Mouse (Mus musculus) heart, embryonic 14.5 days (tissue): ENCODE measurements around the gene Ctrc. TPM values are rescaled to one million over a fixed set of nuclear protein-coding genes. Genes with fewer than 3 reads are reported as not detected.

Experiments used
- ATAC-seq: fragments of 200-750 bp; cut with Nextera tagmentation; 2 replicates; pipeline ENCODE4 v1.8.0; 2017; ENCODE audit warnings: low read depth, moderate TSS enrichment; ENCODE audit not compliant: insufficient number of reproducible peaks, insufficient read depth, low FRiP score
- H3K27ac ChIP-seq, 2 experiments: fragments of 200-500 bp in 1 of 2; fragments of 300-500 bp in 1 of 2; sonication (generic) in 1 of 2; replicated peaks in 1 of 2; 2 replicates each; pipeline ENCODE4 v1.5.1; 2012 to 2014; ENCODE audit warnings: low read depth in 2 of 2, low read length in 2 of 2, control low read depth in 1 of 2, mild to moderate bottlenecking in 1 of 2, mixed read lengths in 1 of 2; ENCODE audit not compliant: control insufficient read depth in 1 of 2, insufficient read depth in 1 of 2
- H3K27me3 ChIP-seq: fragments of 300-500 bp; sonication (generic); 2 replicates; pipeline ENCODE4 v1.6.1; 2014; ENCODE audit warnings: mild to moderate bottlenecking, low read length, control low read depth; ENCODE audit not compliant: control insufficient read depth, insufficient read depth
- H3K36me3 ChIP-seq: fragments of 300-500 bp; sonication (generic); 2 replicates; pipeline ENCODE4 v1.6.1; 2014; ENCODE audit warnings: mild to moderate bottlenecking, control low read depth, low read length, mixed read lengths; ENCODE audit not compliant: control insufficient read depth, insufficient read depth
- H3K4me1 ChIP-seq, 2 experiments: fragments of 200-500 bp in 1 of 2; fragments of 300-500 bp in 1 of 2; sonication (generic) in 1 of 2; 2 replicates each; pipeline ENCODE4 v1.6.1; 2012 to 2014; ENCODE audit warnings: low read length in 2 of 2, control low read depth in 1 of 2, mixed read lengths in 1 of 2; ENCODE audit not compliant: control insufficient read depth in 2 of 2, insufficient read depth in 2 of 2
- H3K4me2 ChIP-seq: fragments of 300-500 bp; sonication (generic); 2 replicates; pipeline ENCODE4 v1.6.1; 2014; ENCODE audit warnings: mild to moderate bottlenecking, low read length
- H3K4me3 ChIP-seq, 2 experiments: fragments of 200-500 bp in 1 of 2; fragments of 300-500 bp in 1 of 2; sonication (generic) in 1 of 2; 2 replicates each; pipeline ENCODE4 v1.5.1; 2012 to 2014; ENCODE audit warnings: low read length in 2 of 2, mild to moderate bottlenecking in 2 of 2, control low read depth in 1 of 2, low read depth in 1 of 2, moderate library complexity in 1 of 2; ENCODE audit not compliant: control insufficient read depth in 1 of 2, insufficient read depth in 1 of 2
- H3K9ac ChIP-seq: fragments of 300-500 bp; sonication (generic); 2 replicates; pipeline ENCODE4 v1.6.1; 2014; ENCODE audit warnings: mild to moderate bottlenecking, low read length
- H3K9me3 ChIP-seq: fragments of 300-500 bp; sonication (generic); 2 replicates; pipeline ENCODE4 v1.6.1; 2016; ENCODE audit warnings: low read length, control low read depth; ENCODE audit not compliant: control insufficient read depth
- WGBS: fragments of 180-500 bp; shearing (Covaris S2); extraction: QIAGEN DNeasy Blood & Tissue Kit; methylation state at CpG from one replicate; pipeline ENCODE4 v1.1.7; 2014; 5-methylcytosine and 5-hydroxymethylcytosine counted together
- polyA plus RNA-seq: library from polyadenylated mRNA; unstranded; fragments of >200 nt; fragmentation: Nextera tagmentation; extraction: Ambion mirVana; gene quantifications from 2 replicates; pipeline ENCODE4 v1.2.1, GENCODE M21; 2014

Gene Ctrc
- polyA plus RNA-seq, 1 experiment from 2014 or later: not detected

- Histone ChIP-seq H3K9me3 (no peaks in the 10 kb centered on the region), H3K4me3 (no peak overlapping the region), H3K27me3 (no peaks in the 10 kb centered on the region), H3K9ac (no peak overlapping the region), H3K36me3 (peaks cover 14% of the 10 kb centered on the region), H3K27ac (no peak overlapping the region), H3K4me2 (no peak overlapping the region), H3K4me1 (peaks cover 4 to 7% of the 10 kb centered on the region in 2 experiments; a peak in 3 of 4 replicates)
- 92% methylated on average over 7 of the region's 7 CpGs for WGBS
- no peak for ATAC-seq
These were observed 26.8 kb downstream of the Ctrc start for GRCm38 (mm10) chr4:141819316-141819715.

GRCm38 (mm10) chr4:141818861-141819260 lies 27.3 kb downstream of the Ctrc start:
- no peaks in the 10 kb centered on the region for H3K9me3 ChIP-seq
- peaks cover 18% of the 10 kb centered on the region for H3K36me3 ChIP-seq
- 76% methylated on average over 13 of the region's 13 CpGs for WGBS
- no peak overlapping the region for H3K27ac ChIP-seq
- H3K4me1 ChIP-seq: peaks cover 4 to 7% of the 10 kb centered on the region in 2 experiments; a peak in 3 of 4 replicates
- ATAC-seq: no peak
- H3K4me2 ChIP-seq: no peak overlapping the region
- H3K27me3 ChIP-seq: no peaks in the 10 kb centered on the region
- H3K4me3 ChIP-seq: no peak overlapping the region
- H3K9ac ChIP-seq: no peak overlapping the region

- 80% methylated on average over 10 of the region's 10 CpGs for WGBS
- ATAC-seq: no peak
These were observed 28.5 kb downstream of the Ctrc start for GRCm38 (mm10) chr4:141817706-141818105.

GRCm38 (mm10) chr4:141816776-141817655 lies 29.1 kb downstream of the Ctrc start:
- Histone ChIP-seq H3K9me3 (no peaks in the 10 kb centered on the region), H3K27me3 (no peaks in the 10 kb centered on the region), H3K4me1 (peaks cover 4 to 7% of the 10 kb centered on the region in 2 experiments; a peak in 3 of 4 replicates), H3K27ac (no peak overlapping the region), H3K4me2 (no peak overlapping the region), H3K36me3 (peaks cover 37% of the 10 kb centered on the region), H3K4me3 (no peak overlapping the region), H3K9ac (no peak overlapping the region)
- ATAC-seq: no peak
- WGBS: 71% methylated on average over 14 of the region's 14 CpGs

More at GRCm38 (mm10) chr4:141817706-141818105, 28.5 kb downstream of the Ctrc start:
- H3K4me1 ChIP-seq: peaks cover 4 to 7% of the 10 kb centered on the region in 2 experiments; a peak in 3 of 4 replicates
- H3K27me3 ChIP-seq: no peaks in the 10 kb centered on the region
- H3K27ac ChIP-seq: no peak overlapping the region
- H3K36me3 ChIP-seq: peaks cover 30% of the 10 kb centered on the region
- H3K9ac ChIP-seq: no peak overlapping the region
- H3K4me2 ChIP-seq: no peak overlapping the region
- H3K4me3 ChIP-seq: no peak overlapping the region
- no peaks in the 10 kb centered on the region for H3K9me3 ChIP-seq

GRCm38 (mm10) chr4:141816267-141816666 lies 29.9 kb downstream of the Ctrc start:
- Histone ChIP-seq H3K4me1 (no peaks in the 10 kb centered on the region; a peak in 1 of 4 replicates), H3K27me3 (no peaks in the 10 kb centered on the region), H3K4me3 (no peak overlapping the region), H3K9ac (no peak overlapping the region), H3K27ac (no peak overlapping the region), H3K36me3 (peaks cover 44% of the 10 kb centered on the region), H3K4me2 (no peak overlapping the region), H3K9me3 (no peaks in the 10 kb centered on the region)
- WGBS: 84% methylated on average over 7 of the region's 7 CpGs
- ATAC-seq: no peak

GRCm38 (mm10) chr4:141811375-141811774 lies 34.8 kb downstream of the Ctrc start:
- Histone ChIP-seq H3K9ac (no peak overlapping the region), H3K27me3 (no peaks in the 10 kb centered on the region), H3K4me1 (no peaks in the 10 kb centered on the region), H3K9me3 (no peaks in the 10 kb centered on the region), H3K4me3 (no peak overlapping the region), H3K4me2 (no peak overlapping the region), H3K36me3 (peaks cover 93% of the 10 kb centered on the region), H3K27ac (no peak overlapping the region)
- WGBS: 95% methylated on average over 7 of the region's 7 CpGs
- no peak for ATAC-seq

GRCm38 (mm10) chr4:141810975-141811374 lies 35.2 kb downstream of the Ctrc start:
- Histone ChIP-seq H3K9me3 (no peaks in the 10 kb centered on the region), H3K4me3 (no peak overlapping the region), H3K9ac (no peak overlapping the region), H3K4me2 (no peak overlapping the region), H3K36me3 (peaks cover 97% of the 10 kb centered on the region), H3K27ac (no peak overlapping the region), H3K27me3 (no peaks in the 10 kb centered on the region), H3K4me1 (no peaks in the 10 kb centered on the region)
- no peak for ATAC-seq
- 98% methylated on average over 2 of the region's 2 CpGs for WGBS
